Mouse (Mus musculus): ENCODE results near the gene Bmpr1a.

Gene Bmpr1a

GRCm38 (mm10) chr14:34428274-34428673 is 74.9 kb downstream of the Bmpr1a start:
- in situ Hi-C loops (cut with MboI; ENCODE audit: low pct_unique_long_range_greater_than_20kb in 1 of 2, low sequenced_read_pairs in 2 of 2, unreplicated experiment in 1 of 2): loop anchor here in 1 of 2 experiments (25.0 kb wide), 1 partner anchor 134 kb away; no protein-coding TSS in a partner anchor

- in situ Hi-C loops (cut with MboI; ENCODE audit: low pct_unique_long_range_greater_than_20kb in 1 of 2, low sequenced_read_pairs in 2 of 2, unreplicated experiment in 1 of 2): loop anchor here in 1 of 2 experiments (25.0 kb wide), 1 partner anchor 309 kb away; the partner anchor contains the start of gene A630023A22Rik
Observed at GRCm38 (mm10) chr14:34421078-34421477, 82.1 kb downstream of the Bmpr1a start.

- in situ Hi-C loops (cut with MboI; ENCODE audit: low pct_unique_long_range_greater_than_20kb in 1 of 2, low sequenced_read_pairs in 2 of 2, unreplicated experiment in 1 of 2): loop anchor here in 1 of 2 experiments (25.0 kb wide), 1 partner anchor 305 kb away; the partner anchor contains the start of gene A630023A22Rik
Observed at GRCm38 (mm10) chr14:34417501-34417900, 85.6 kb downstream of the Bmpr1a start.

GRCm38 (mm10) chr14:34416946-34417345 is 86.2 kb downstream of the Bmpr1a start:
- in situ Hi-C loops (cut with MboI; ENCODE audit: low pct_unique_long_range_greater_than_20kb in 1 of 2, low sequenced_read_pairs in 2 of 2, unreplicated experiment in 1 of 2): loop anchor here in 1 of 2 experiments (25.0 kb wide), 1 partner anchor 305 kb away; the partner anchor contains the start of gene A630023A22Rik

GRCm38 (mm10) chr14:34412164-34412896 is 90.8 kb downstream of the Bmpr1a start:
- in situ Hi-C loops (cut with MboI; ENCODE audit: low pct_unique_long_range_greater_than_20kb in 1 of 2, low sequenced_read_pairs in 2 of 2, unreplicated experiment in 1 of 2): loop anchor here in 1 of 2 experiments (25.0 kb wide), 1 partner anchor 300 kb away; the partner anchor contains the start of gene A630023A22Rik

GRCm38 (mm10) chr14:34410716-34411115 is 92.4 kb downstream of the Bmpr1a start:
- in situ Hi-C loops (cut with MboI; ENCODE audit: low pct_unique_long_range_greater_than_20kb in 1 of 2, low sequenced_read_pairs in 2 of 2, unreplicated experiment in 1 of 2): loop anchor here in 1 of 2 experiments (25.0 kb wide), 1 partner anchor 298 kb away; the partner anchor contains the start of gene A630023A22Rik

DNA sequence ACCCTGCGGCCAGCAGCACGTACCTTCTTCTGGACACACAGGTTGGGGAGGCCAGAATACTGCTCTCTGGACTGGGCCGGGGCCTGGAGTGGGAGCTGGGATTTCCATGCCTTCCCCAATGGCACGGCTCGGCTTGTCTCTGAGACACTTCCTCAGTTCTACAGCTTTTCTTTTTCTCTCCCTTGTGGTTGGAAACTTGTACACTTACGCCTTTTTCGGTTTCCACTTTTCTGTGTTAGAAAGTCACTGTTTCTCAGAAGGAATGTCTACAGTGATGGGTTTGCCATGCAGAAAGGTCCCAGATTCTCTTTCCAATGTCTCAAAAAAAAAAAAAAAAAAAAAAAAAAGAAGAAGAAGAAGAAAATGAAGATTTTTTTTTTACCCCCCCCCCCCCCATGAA is 99.7 kb downstream of the Bmpr1a start:
- in situ Hi-C loops (cut with MboI; ENCODE audit: low pct_unique_long_range_greater_than_20kb in 1 of 2, low sequenced_read_pairs in 2 of 2, unreplicated experiment in 1 of 2): loop anchor here (10.0 to 25.0 kb wide), 2 partner anchors 291 to 299 kb away; partner anchors contain the start of gene A630023A22Rik (in 2 of the 2)

- in situ Hi-C loops (cut with MboI; ENCODE audit: low pct_unique_long_range_greater_than_20kb in 1 of 2, low sequenced_read_pairs in 2 of 2, unreplicated experiment in 1 of 2): loop anchor here (10.0 to 25.0 kb wide), 2 partner anchors 291 to 298 kb away; partner anchors contain the start of gene A630023A22Rik (in 2 of the 2)
Observed at GRCm38 (mm10) chr14:34402871-34403270, 100.3 kb downstream of the Bmpr1a start.

DNA sequence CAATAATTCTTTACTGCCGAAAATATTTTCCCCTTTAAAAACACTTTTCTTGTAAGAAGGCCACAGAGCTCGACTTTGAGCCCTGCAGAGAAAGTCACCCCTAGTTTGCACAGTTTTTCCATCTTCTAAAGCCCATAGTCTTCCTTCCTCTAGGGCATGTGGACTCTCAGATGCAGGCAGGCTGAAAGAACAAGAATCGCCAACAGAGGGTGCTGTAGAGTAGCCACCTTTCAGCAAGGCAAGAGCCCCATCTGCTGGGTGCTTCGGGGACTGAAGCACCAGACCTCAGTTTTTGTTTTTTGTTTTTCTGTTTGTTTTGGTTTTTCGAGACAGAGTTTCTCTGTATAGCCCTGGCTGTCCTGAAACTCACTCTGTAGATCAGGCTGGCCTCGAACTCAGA is 102.0 kb downstream of the Bmpr1a start:
- in situ Hi-C loops (cut with MboI; ENCODE audit: low pct_unique_long_range_greater_than_20kb in 1 of 2, low sequenced_read_pairs in 2 of 2, unreplicated experiment in 1 of 2): loop anchor here (10.0 to 25.0 kb wide), 2 partner anchors 289 to 296 kb away; partner anchors contain the start of gene A630023A22Rik (in 2 of the 2)

- in situ Hi-C loops (cut with MboI; ENCODE audit: low pct_unique_long_range_greater_than_20kb in 1 of 2, low sequenced_read_pairs in 2 of 2, unreplicated experiment in 1 of 2): loop anchor here (10.0 to 25.0 kb wide), 2 partner anchors 288 to 295 kb away; partner anchors contain the start of gene A630023A22Rik (in 2 of the 2)
Observed at GRCm38 (mm10) chr14:34400021-34400420, 103.1 kb downstream of the Bmpr1a start.

DNA sequence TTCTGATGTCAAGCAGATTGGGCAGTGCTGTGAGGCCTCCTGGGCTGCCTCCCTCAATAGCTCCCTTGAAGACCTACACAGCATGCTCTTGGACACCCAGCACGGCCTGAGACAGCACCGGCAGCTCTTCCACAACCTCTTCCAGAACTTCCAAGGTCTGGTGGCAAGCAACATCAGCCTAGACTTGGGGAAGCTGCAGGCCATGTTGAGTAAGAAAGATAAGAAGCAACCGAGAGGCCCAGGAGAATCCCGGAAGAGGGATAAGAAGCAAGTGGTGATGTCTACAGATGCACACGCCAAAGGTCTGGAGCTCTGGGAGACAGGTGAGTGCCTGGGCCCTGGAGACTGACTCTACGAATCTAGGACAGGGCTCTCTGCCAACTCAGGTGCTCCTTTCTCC is 103.8 kb downstream of the Bmpr1a start:
- in situ Hi-C loops (cut with MboI; ENCODE audit: low pct_unique_long_range_greater_than_20kb in 1 of 2, low sequenced_read_pairs in 2 of 2, unreplicated experiment in 1 of 2): loop anchor here in 1 of 2 experiments (10.0 kb wide), 1 partner anchor 164 kb away; no protein-coding TSS in a partner anchor

DNA sequence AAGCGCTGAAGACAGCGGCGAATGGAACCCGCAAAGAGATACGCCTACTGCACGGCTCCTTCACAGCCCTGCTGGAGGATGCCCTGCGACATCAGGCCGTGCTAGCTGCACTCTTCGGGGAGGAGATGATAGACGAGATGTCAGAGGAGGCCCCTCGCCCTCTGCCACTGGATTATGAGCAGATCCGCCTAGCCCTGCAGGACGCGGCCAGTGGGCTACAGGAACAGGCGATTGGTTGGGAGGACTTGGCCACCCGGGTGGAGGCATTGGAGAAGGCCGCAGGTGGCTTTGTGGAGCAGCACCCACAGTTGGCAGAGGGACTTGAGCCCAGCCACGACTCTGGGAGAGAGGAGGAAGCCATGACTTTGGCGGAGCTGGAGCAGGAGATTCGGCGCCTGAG is 104.2 kb downstream of the Bmpr1a start:
- in situ Hi-C loops (cut with MboI; ENCODE audit: low pct_unique_long_range_greater_than_20kb in 1 of 2, low sequenced_read_pairs in 2 of 2, unreplicated experiment in 1 of 2): loop anchor here in 1 of 2 experiments (10.0 kb wide), 1 partner anchor 164 kb away; no protein-coding TSS in a partner anchor

- in situ Hi-C loops (cut with MboI; ENCODE audit: low pct_unique_long_range_greater_than_20kb in 1 of 2, low sequenced_read_pairs in 2 of 2, unreplicated experiment in 1 of 2): loop anchor here in 1 of 2 experiments (10.0 kb wide), 1 partner anchor 163 kb away; no protein-coding TSS in a partner anchor
Observed at GRCm38 (mm10) chr14:34397871-34398270, 105.3 kb downstream of the Bmpr1a start.

- in situ Hi-C loops (cut with MboI; ENCODE audit: low pct_unique_long_range_greater_than_20kb in 1 of 2, low sequenced_read_pairs in 2 of 2, unreplicated experiment in 1 of 2): loop anchor here in 1 of 2 experiments (10.0 kb wide), 1 partner anchor 158 kb away; no protein-coding TSS in a partner anchor
Observed at GRCm38 (mm10) chr14:34393295-34393694, 109.8 kb downstream of the Bmpr1a start.

GRCm38 (mm10) chr14:34382921-34383704 is 120.0 kb downstream of the Bmpr1a start:
- in situ Hi-C loops (cut with MboI; ENCODE audit: low pct_unique_long_range_greater_than_20kb in 1 of 2, low sequenced_read_pairs in 2 of 2, unreplicated experiment in 1 of 2): no loop called here

GRCm38 (mm10) chr14:34378560-34379331 is 124.4 kb downstream of the Bmpr1a start:
- in situ Hi-C loops (cut with MboI; ENCODE audit: low pct_unique_long_range_greater_than_20kb in 1 of 2, low sequenced_read_pairs in 2 of 2, unreplicated experiment in 1 of 2): no loop called here

- in situ Hi-C loops (cut with MboI; ENCODE audit: low pct_unique_long_range_greater_than_20kb in 1 of 2, low sequenced_read_pairs in 2 of 2, unreplicated experiment in 1 of 2): no loop called here
Observed at GRCm38 (mm10) chr14:34377121-34377520, 126.0 kb downstream of the Bmpr1a start.

DNA sequence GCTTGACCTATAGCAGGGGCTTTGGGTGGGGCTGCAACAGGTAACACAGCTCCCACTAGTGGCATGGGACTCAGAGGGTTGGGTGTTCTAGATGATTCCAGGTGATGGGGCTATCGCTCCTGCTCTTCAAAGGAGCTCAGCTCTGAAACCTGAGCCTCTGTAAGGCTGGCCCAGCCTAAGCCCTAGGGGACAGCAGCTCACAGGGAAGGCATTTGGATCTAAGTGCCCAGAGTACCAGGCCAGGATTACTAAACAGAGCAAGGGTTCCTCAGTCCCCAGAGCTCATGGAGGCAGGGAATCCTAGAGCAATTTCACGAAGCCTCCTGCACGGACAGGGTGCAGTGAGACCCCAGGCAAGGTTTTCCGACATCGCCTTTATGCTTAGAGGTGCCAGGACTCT is 127.2 kb downstream of the Bmpr1a start:
- in situ Hi-C loops (cut with MboI; ENCODE audit: low pct_unique_long_range_greater_than_20kb in 1 of 2, low sequenced_read_pairs in 2 of 2, unreplicated experiment in 1 of 2): no loop called here
